ENCODE assay signal across 23 mouse cellular contexts in the genomic region with DNA sequence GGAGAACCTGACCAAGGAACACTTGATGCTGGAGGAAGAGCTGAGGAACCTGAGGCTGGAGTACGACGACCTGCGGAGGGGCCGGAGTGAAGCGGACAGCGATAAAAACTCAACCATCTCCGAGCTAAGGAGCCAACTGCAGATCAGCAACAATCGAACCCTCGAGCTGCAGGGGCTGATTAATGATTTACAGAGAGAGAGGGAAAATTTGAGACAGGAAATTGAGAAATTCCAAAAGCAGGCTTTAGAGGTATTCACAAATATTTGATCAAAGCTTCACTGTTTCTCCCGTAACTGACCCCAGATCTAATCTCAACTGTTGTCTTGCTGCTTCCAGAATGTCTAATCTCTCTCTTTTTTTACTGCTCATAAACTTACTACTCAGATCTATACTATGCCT. TPM values are rescaled to one million over a fixed set of nuclear protein-coding genes. Genes with fewer than 3 reads are reported as not detected.
DNase-seq lines count a peak whose midpoint lies in the region; ATAC-seq and TF ChIP-seq lines count a peak whose summit lies in the region.
"Had no signal": no experiment of that assay in that cellular context is flagged by ENCODE, and none has a peak within 500 bp of the region (broad histone marks: within the 10 kb centered on the region; RNA-seq: fewer than 3 reads in every experiment).

No protein-coding gene starts in this region.

- no peak for ATAC-seq in liver, embryonic 12.5 days
- peak; percentile 32; the same call in 1 of the 2 replicates for ATAC-seq in liver, embryonic 16.5 days (ENCODE audit: low read depth)
- ATAC-seq in liver, embryonic 11.5 days (replicated peaks; ENCODE audit: low FRiP score): no peak
- no peak for ATAC-seq in lung, embryonic 16.5 days (ENCODE audit: low read depth)
- ATAC-seq: activated CD4-positive, CD25-positive, alpha-beta regulatory T cell, adult 4 months; CD4-positive, CD25-positive, alpha-beta regulatory T cell, adult 4 months; forebrain, embryonic 13.5 days; Patski had no signal

- intact Hi-C loops in heart, postnatal 36 days (cut with DNase I): no loop called here

- H3K4me1 ChIP-seq in liver, adult 2 months (ENCODE audit: control insufficient read depth, insufficient read depth, low read length): no peaks in the 10 kb centered on the region
- no peaks in the 10 kb centered on the region for H3K4me1 ChIP-seq in liver, embryonic 12.5 days
- H3K4me1 ChIP-seq in liver, embryonic 16.5 days (ENCODE audit: control insufficient read depth, low read depth, low read length): no peaks in the 10 kb centered on the region
- no peaks in the 10 kb centered on the region for H3K4me1 ChIP-seq in liver, embryonic 11.5 days (replicated peaks; ENCODE audit: control insufficient read depth, insufficient read depth, low read length)
- H3K4me1 ChIP-seq in lung, embryonic 16.5 days (replicated peaks; ENCODE audit: control insufficient read depth, insufficient read depth, low read length): no peaks in the 10 kb centered on the region
- H3K4me1 ChIP-seq: embryonic facial prominence, embryonic 10.5 days; embryonic facial prominence, embryonic 12.5 days; forebrain, embryonic 13.5 days had no signal

- H3K4me2 ChIP-seq in liver, embryonic 12.5 days: no peak overlapping the region
- H3K4me2 ChIP-seq in liver, embryonic 16.5 days (ENCODE audit: low read depth, low read length): peak overlapping the region; percentile 2; the same call in 1 of the 2 replicates
- no peak overlapping the region for H3K4me2 ChIP-seq in liver, embryonic 11.5 days
- no peak overlapping the region for H3K4me2 ChIP-seq in lung, embryonic 16.5 days (ENCODE audit: low read depth, low read length)
- H3K4me2 ChIP-seq: embryonic facial prominence, embryonic 12.5 days; forebrain, embryonic 13.5 days had no signal

- no peaks in the 10 kb centered on the region for H3K79me2 ChIP-seq in liver, adult 2 months (ENCODE audit: control insufficient read depth, insufficient read depth, low read length)

- H3K9ac ChIP-seq in liver, adult 2 months (ENCODE audit: low read depth, low read length): no peak overlapping the region
- no peak overlapping the region for H3K9ac ChIP-seq in liver, embryonic 12.5 days
- H3K9ac ChIP-seq in liver, embryonic 16.5 days (ENCODE audit: low read depth, low read length): no peak overlapping the region
- no peak overlapping the region for H3K9ac ChIP-seq in liver, embryonic 11.5 days (ENCODE audit: low read depth, low read length)
- no peak overlapping the region for H3K9ac ChIP-seq in lung, embryonic 16.5 days (ENCODE audit: low read length)
- H3K9ac ChIP-seq: embryonic facial prominence, embryonic 12.5 days; forebrain, embryonic 13.5 days had no signal

- peaks cover 55% of the 10 kb centered on the region for H3K36me3 ChIP-seq in liver, adult 2 months (ENCODE audit: control insufficient read depth, insufficient read depth, low read length)
- peaks cover 68% of the 10 kb centered on the region for H3K36me3 ChIP-seq in liver, embryonic 12.5 days
- peaks cover 49% of the 10 kb centered on the region for H3K36me3 ChIP-seq in liver, embryonic 16.5 days (ENCODE audit: control insufficient read depth, insufficient read depth)
- peaks cover 61% of the 10 kb centered on the region for H3K36me3 ChIP-seq in liver, embryonic 11.5 days (ENCODE audit: control insufficient read depth, insufficient read depth, low read length)
- H3K36me3 ChIP-seq in lung, embryonic 16.5 days (ENCODE audit: control insufficient read depth, insufficient read depth, low read length): peaks cover 38% of the 10 kb centered on the region
- H3K36me3 ChIP-seq: G1E had no signal

- DNase-seq in liver, adult 2 months (ENCODE audit: extremely low read depth, low read depth, low spot score): peak; percentile 54
- no peak for DNase-seq in liver, embryonic 11.5 days (ENCODE audit: low spot score)
- no peak for DNase-seq in lung, postnatal 36 days
- no peak for DNase-seq in heart, postnatal 36 days
- DNase-seq: adrenal gland, adult 8-10 months; adrenal gland, postnatal 14 days; adrenal gland, postnatal 36 days; B cell, adult 2 months; cerebellum, adult 11-12 months; cerebellum, adult 2 months; cerebellum, adult 9-10 months; cerebellum, postnatal 10 days; cerebellum, postnatal 25 days had no signal

- TF ChIP-seq POLR2A in liver, adult 2 months (IDR thresholded peaks at IDR 0.05; ENCODE audit: extremely low read depth, insufficient read depth, low read length): no peak

- 25% methylated on average over 10 of the region's 10 CpGs for WGBS in liver, adult 2 months
- WGBS in liver, embryonic 12.5 days (ENCODE audit: insufficient replicate concordance): 69% methylated on average over 10 of the region's 10 CpGs
- WGBS in liver, embryonic 16.5 days (ENCODE audit: insufficient replicate concordance): 72% methylated on average over 10 of the region's 10 CpGs
- 71% methylated on average over 10 of the region's 10 CpGs for WGBS in liver, embryonic 11.5 days
- 55% methylated on average over 10 of the region's 10 CpGs for WGBS in lung, embryonic 16.5 days

- no peaks in the 10 kb centered on the region for H3K27me3 ChIP-seq in liver, adult 2 months (ENCODE audit: control insufficient read depth, insufficient read depth, low read length)
- no peaks in the 10 kb centered on the region for H3K27me3 ChIP-seq in liver, embryonic 12.5 days (replicated peaks)
- H3K27me3 ChIP-seq in liver, embryonic 16.5 days (ENCODE audit: control insufficient read depth, insufficient read depth, low read depth, low read length): no peaks in the 10 kb centered on the region
- H3K27me3 ChIP-seq in liver, embryonic 11.5 days (replicated peaks; ENCODE audit: control insufficient read depth, insufficient read depth, low read length): no peaks in the 10 kb centered on the region
- H3K27me3 ChIP-seq in lung, embryonic 16.5 days (ENCODE audit: control insufficient read depth, insufficient read depth, low read depth, low read length): no peaks in the 10 kb centered on the region
- H3K27me3 ChIP-seq: embryonic facial prominence, embryonic 12.5 days; forebrain, embryonic 13.5 days had no signal

- no peak overlapping the region for H3K4me3 ChIP-seq in liver, adult 2 months (ENCODE audit: insufficient read depth, low read depth, low read length)
- H3K4me3 ChIP-seq in liver, embryonic 12.5 days: no peak overlapping the region
- H3K4me3 ChIP-seq in liver, embryonic 16.5 days (ENCODE audit: low read depth, low read length): no peak overlapping the region; the same call in 1 of the 2 replicates
- H3K4me3 ChIP-seq in liver, embryonic 11.5 days (ENCODE audit: low read depth, low read length): no peak overlapping the region
- no peak overlapping the region for H3K4me3 ChIP-seq in lung, embryonic 16.5 days (ENCODE audit: low read length)
- H3K4me3 ChIP-seq: embryonic facial prominence, embryonic 10.5 days; embryonic facial prominence, embryonic 12.5 days; forebrain, embryonic 13.5 days had no signal

- peaks cover 30% of the 10 kb centered on the region for H3K9me3 ChIP-seq in liver, embryonic 12.5 days (replicated peaks)
- peaks cover 14% of the 10 kb centered on the region for H3K9me3 ChIP-seq in liver, embryonic 16.5 days (replicated peaks; ENCODE audit: control insufficient read depth, low read length)
- H3K9me3 ChIP-seq in liver, embryonic 11.5 days (ENCODE audit: control insufficient read depth, low read length): peaks cover 25% of the 10 kb centered on the region
- peaks cover 28% of the 10 kb centered on the region for H3K9me3 ChIP-seq in lung, embryonic 16.5 days (ENCODE audit: control insufficient read depth, low read length)

- H3K27ac ChIP-seq in liver, adult 2 months (replicated peaks; ENCODE audit: insufficient read depth, low read depth, low read length): no peak overlapping the region
- H3K27ac ChIP-seq in liver, embryonic 12.5 days: no peak overlapping the region
- H3K27ac ChIP-seq in liver, embryonic 16.5 days (ENCODE audit: low read length): peak overlapping the region; percentile 61
- H3K27ac ChIP-seq in liver, embryonic 11.5 days (ENCODE audit: low read depth, low read length): no peak overlapping the region
- 0 out of 2 replicates have a peak overlapping the region, but pooled peaks have one; percentile 10 for H3K27ac ChIP-seq in lung, embryonic 16.5 days (ENCODE audit: low read length)
- H3K27ac ChIP-seq: embryonic facial prominence, embryonic 10.5 days; embryonic facial prominence, embryonic 12.5 days; forebrain, embryonic 13.5 days had no signal

- TF ChIP-seq CTCF in liver, adult 2 months (IDR thresholded peaks at IDR 0.05; ENCODE audit: low read depth, low read length): no peak

RNA-seq across cellular contexts. Expression of gene Snrnp48, which starts 11.3 kb away (rescaled TPM):
- 17.7 TPM in 2 replicates for total RNA-seq in liver, adult 2 months (2014; rRNA removed)
- polyA plus RNA-seq in liver, adult 2 months (2012; rRNA removed): 12.8 and 15.8 TPM in 2 replicates
- polyA plus RNA-seq in liver, embryonic 12.5 days (2016; fragmentation: Nextera tagmentation; extraction: Ambion mirVana): 19.3 and 24.3 TPM in 2 replicates
- polyA plus RNA-seq in liver, embryonic 16.5 days (2015; fragmentation: Nextera tagmentation; extraction: Ambion mirVana): 10.0 and 10.7 TPM in 2 replicates
- polyA plus RNA-seq in liver, embryonic 11.5 days (2014; fragmentation: Nextera tagmentation; extraction: Ambion mirVana): 32.5 and 40.1 TPM in 2 replicates
- polyA plus RNA-seq in lung, embryonic 16.5 days (2015; fragmentation: Nextera tagmentation; extraction: Ambion mirVana): 35.7 and 39.0 TPM in 2 replicates
- 10 to 100 TPM in 1 of 2 experiments, 1 to 10 TPM in 1; 9.8 to 11.4 TPM for total RNA-seq in heart, postnatal 36 days (2021)

RNA-seq across cellular contexts. Expression of gene Dsp, which starts 42.3 kb away (rescaled TPM):
- total RNA-seq in liver, adult 2 months (2014; rRNA removed): 20.1 and 23.9 TPM in 2 replicates
- polyA plus RNA-seq in liver, adult 2 months (2012; rRNA removed): 5.8 and 7.0 TPM in 2 replicates
- 2.1 and 2.3 TPM in 2 replicates for polyA plus RNA-seq in liver, embryonic 12.5 days (2016; fragmentation: Nextera tagmentation; extraction: Ambion mirVana)
- 2.1 and 2.2 TPM in 2 replicates for polyA plus RNA-seq in liver, embryonic 16.5 days (2015; fragmentation: Nextera tagmentation; extraction: Ambion mirVana)
- polyA plus RNA-seq in liver, embryonic 11.5 days (2014; fragmentation: Nextera tagmentation; extraction: Ambion mirVana): 5.4 and 5.5 TPM in 2 replicates
- 7.3 and 7.7 TPM in 2 replicates for polyA plus RNA-seq in lung, embryonic 16.5 days (2015; fragmentation: Nextera tagmentation; extraction: Ambion mirVana)
- total RNA-seq in heart, postnatal 36 days (2021): 100 to 1,000 TPM; 529 TPM
- polyA plus RNA-seq: G1E had no signal

Comparison
In these comparisons a context has a peak if more than half of its experiments do, and no peak if none do; other contexts are left out.
1. H3K27ac ChIP-seq: peak in liver, embryonic 16.5 days (single experiment) and lung, embryonic 16.5 days (single experiment); none in liver, adult 2 months (single experiment), liver, embryonic 12.5 days (single experiment) and liver, embryonic 11.5 days (single experiment).